Mouse (Mus musculus) olfactory bulb, adult 2 months (tissue): ENCODE data around the gene Depdc5.

ENCODE experiments used
- CTCF ChIP-seq: fragments of 200-500 bp; IDR thresholded peaks from 2 replicates; pipeline ENCODE4 v1.5.1; 2012; ENCODE audit warnings: low read depth, mild to moderate bottlenecking, low read length, moderate library complexity; ENCODE audit not compliant: insufficient read depth
- POLR2A ChIP-seq: fragments of 200-500 bp; IDR thresholded peaks from 2 replicates; pipeline ENCODE4 v1.6.1; 2012; ENCODE audit warnings: mild to moderate bottlenecking, low read depth, low read length, moderate library complexity; ENCODE audit not compliant: insufficient read depth

GRCm38 (mm10) chr5:33033121-33033520, 169.6 kb downstream of the Depdc5 start:
- peak; percentile 91 for TF ChIP-seq CTCF
- no peak for TF ChIP-seq POLR2A
